ENCODE assay signal across 10 mouse cellular contexts in the genomic region with DNA sequence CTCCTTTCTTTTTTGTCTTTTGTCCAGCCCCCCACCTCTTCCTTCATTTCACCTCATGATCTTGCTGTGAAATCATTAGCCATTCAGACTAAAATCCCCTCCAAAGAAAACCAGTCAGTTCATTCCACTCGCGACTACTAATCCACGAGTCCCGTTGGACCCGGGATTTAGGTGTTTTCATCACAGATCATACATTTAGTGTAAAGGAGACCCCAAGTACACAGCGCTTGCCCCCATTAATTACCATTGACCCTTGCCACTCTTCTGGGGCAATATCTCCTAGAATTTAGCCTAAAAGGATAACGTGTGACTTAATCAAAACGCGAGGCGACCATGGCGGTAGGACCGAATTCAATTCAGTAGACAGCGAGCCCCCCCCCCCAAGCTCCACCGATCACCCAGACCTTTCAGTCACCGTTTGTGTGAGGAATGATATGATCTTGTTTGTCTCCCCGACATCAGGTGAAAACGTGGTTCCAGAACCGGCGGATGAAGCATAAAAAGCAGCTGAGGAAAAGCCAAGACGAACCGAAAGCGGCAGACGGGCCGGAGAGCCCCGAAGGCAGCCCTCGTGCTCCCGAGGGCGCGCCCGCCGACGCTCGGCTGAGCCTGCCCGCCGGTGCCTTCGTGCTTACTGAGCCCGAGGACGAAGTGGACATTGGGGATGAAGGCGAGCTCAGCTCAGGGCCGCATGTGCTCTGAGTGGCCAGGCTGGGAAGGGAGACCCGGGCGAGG. TPM values are rescaled to one million over a fixed set of nuclear protein-coding genes. Genes with fewer than 3 reads are reported as not detected.
DNase-seq lines count a peak whose midpoint lies in the region; ATAC-seq lines count a peak whose summit lies in the region.
"Had no signal": no experiment of that assay in that cellular context is flagged by ENCODE, and none has a peak within 500 bp of the region (broad histone marks: within the 10 kb centered on the region; RNA-seq: fewer than 3 reads in every experiment).

No protein-coding gene starts in this region.

- H3K27ac ChIP-seq in heart, embryonic 13.5 days (replicated peaks): no peak overlapping the region
- H3K27ac ChIP-seq in hindbrain, embryonic 15.5 days (replicated peaks): no peak overlapping the region
- H3K27ac ChIP-seq in midbrain, embryonic 14.5 days (replicated peaks; ENCODE audit: low read depth, low read length): no peak overlapping the region

- peaks cover 21% of the 10 kb centered on the region for H3K4me1 ChIP-seq in heart, embryonic 13.5 days
- peaks cover 14% of the 10 kb centered on the region for H3K4me1 ChIP-seq in hindbrain, embryonic 15.5 days (replicated peaks)
- 0 out of 2 replicates have a peak, but pooled peaks cover 4% of the 10 kb centered on the region for H3K4me1 ChIP-seq in midbrain, embryonic 14.5 days (ENCODE audit: control insufficient read depth, insufficient read depth, low read length)

- intact Hi-C loops in heart, postnatal 25 days (cut with DNase I): no loop called here

- no peaks in the 10 kb centered on the region for H3K9me3 ChIP-seq in heart, embryonic 13.5 days
- H3K9me3 ChIP-seq in hindbrain, embryonic 15.5 days: no peaks in the 10 kb centered on the region
- no peaks in the 10 kb centered on the region for H3K9me3 ChIP-seq in midbrain, embryonic 14.5 days (ENCODE audit: control insufficient read depth, low read length)

- no peak for ATAC-seq in heart, embryonic 13.5 days (ENCODE audit: extremely low read depth, insufficient number of reproducible peaks, low FRiP score, low TSS enrichment)
- 0 out of 2 replicates have a peak, but pooled peaks have one; percentile 27 for ATAC-seq in hindbrain, embryonic 15.5 days (ENCODE audit: low FRiP score, low read depth)
- ATAC-seq in midbrain, embryonic 14.5 days (ENCODE audit: low FRiP score, low TSS enrichment): no peak

- no peak overlapping the region for H3K9ac ChIP-seq in heart, embryonic 13.5 days
- no peak overlapping the region for H3K9ac ChIP-seq in hindbrain, embryonic 15.5 days
- no peak overlapping the region for H3K9ac ChIP-seq in midbrain, embryonic 14.5 days (replicated peaks; ENCODE audit: low read length)

- peak overlapping the region; percentile 43 for H3K4me3 ChIP-seq in heart, embryonic 13.5 days
- H3K4me3 ChIP-seq in hindbrain, embryonic 15.5 days: 0 out of 2 replicates have a peak overlapping the region, but pooled peaks have one; percentile 6
- H3K4me3 ChIP-seq in midbrain, embryonic 14.5 days (replicated peaks; ENCODE audit: low read depth, low read length): peak overlapping the region; percentile 14; the same call in 1 of the 2 replicates

- 1% methylated on average over 42 of the region's 42 CpGs for WGBS in heart, embryonic 13.5 days
- 2% methylated on average over 42 of the region's 42 CpGs for WGBS in hindbrain, embryonic 15.5 days
- 1% methylated on average over 42 of the region's 42 CpGs for WGBS in midbrain, embryonic 14.5 days

- H3K36me3 ChIP-seq in heart, embryonic 13.5 days: no peaks in the 10 kb centered on the region
- no peaks in the 10 kb centered on the region for H3K36me3 ChIP-seq in hindbrain, embryonic 15.5 days
- H3K36me3 ChIP-seq in midbrain, embryonic 14.5 days (ENCODE audit: control insufficient read depth, insufficient read depth, low read length): no peaks in the 10 kb centered on the region

- H3K27me3 ChIP-seq in heart, embryonic 13.5 days (replicated peaks): peaks cover 100% of the 10 kb centered on the region
- peaks cover 80% of the 10 kb centered on the region for H3K27me3 ChIP-seq in hindbrain, embryonic 15.5 days
- H3K27me3 ChIP-seq in midbrain, embryonic 14.5 days (ENCODE audit: control insufficient read depth, insufficient read depth, low read length): peaks cover 94% of the 10 kb centered on the region

- no peak for DNase-seq in heart, postnatal 25 days (ENCODE audit: low spot score)
- DNase-seq in embryo, embryonic 10.5 days (ENCODE audit: low spot score): peak; percentile 24
- DNase-seq in midbrain, embryonic 14.5 days: peak; percentile 57
- no peak for DNase-seq in spleen, postnatal 10 days (ENCODE audit: low spot score in 2 of 2)
- no peak for DNase-seq in right cerebral cortex, adult 18-20 months
- DNase-seq in lung, postnatal 25 days (ENCODE audit: low spot score): no peak
- DNase-seq: gastrocnemius, postnatal 10 days had no signal

- peak overlapping the region; percentile 60 for H3K4me2 ChIP-seq in heart, embryonic 13.5 days
- H3K4me2 ChIP-seq in hindbrain, embryonic 15.5 days: peak overlapping the region; percentile 16
- 0 out of 2 replicates have a peak overlapping the region, but pooled peaks have one; percentile 10 for H3K4me2 ChIP-seq in midbrain, embryonic 14.5 days (ENCODE audit: low read length)

RNA-seq across cellular contexts. Expression of gene Bsx, which starts 3.4 kb away (rescaled TPM):
- polyA plus RNA-seq in heart, embryonic 13.5 days (2015; fragmentation: Nextera tagmentation; extraction: Ambion mirVana): not detected in 2 replicates
- total RNA-seq in heart, postnatal 25 days (2021): not detected
- polyA plus RNA-seq in hindbrain, embryonic 15.5 days (2015; fragmentation: Nextera tagmentation; extraction: Ambion mirVana): not detected in 2 replicates
- polyA plus RNA-seq in midbrain, embryonic 14.5 days (2014; fragmentation: Nextera tagmentation; extraction: Ambion mirVana): 0.09 TPM in 1 of 2 replicates, not detected in the other
- total RNA-seq: CH12.LX; gastrocnemius, postnatal 10 days had no signal

Comparison
In these comparisons a context has a peak if more than half of its experiments do, and no peak if none do; other contexts are left out.
1. H3K4me2 ChIP-seq: peak in every context shown above with its lines; median percentile 60 in heart, embryonic 13.5 days; 16 in hindbrain, embryonic 15.5 days; 10 in midbrain, embryonic 14.5 days.
2. DNase-seq: peak in embryo, embryonic 10.5 days (single experiment) and midbrain, embryonic 14.5 days (single experiment); none in heart, postnatal 25 days (single experiment), spleen, postnatal 10 days (0 of 2), right cerebral cortex, adult 18-20 months (single experiment) and lung, postnatal 25 days (single experiment).
3. Peak in every context shown above with its lines, with median percentiles within 50 percentile points of each other: H3K4me3 ChIP-seq.